Mouse (Mus musculus) ES-Bruce4 (cell line): ENCODE measurements at regions not wholly inside any gene's neighbourhood (a gene's known extent, or its start where the extent isn't known, plus 50 kb on each side); places are given as distances from the start of the nearest gene placed in this dataset.

Experiments
- CTCF ChIP-seq: IDR thresholded peaks from one replicate; pipeline ENCODE4 v1.8.1; 2011; ENCODE audit warnings: low read depth, low read length
- EP300 ChIP-seq: IDR thresholded peaks from 2 replicates; pipeline ENCODE4 v1.6.1; 2011; ENCODE audit warnings: low read depth, low read length; ENCODE audit not compliant: insufficient read depth
- POLR2A ChIP-seq: IDR thresholded peaks from one replicate; pipeline ENCODE4 v1.8.1; 2011; ENCODE audit warnings: low read length; ENCODE audit not compliant: insufficient read depth

- TF ChIP-seq CTCF (no peak), EP300 (no peak), POLR2A (no peak)
Measured at GRCm38 (mm10) chr10:66915801-66916200, 180.1 kb upstream of the Jmjd1c start.
